Mouse (Mus musculus) forebrain, embryonic 13.5 days (tissue): ENCODE measurements at regions not wholly inside any gene's neighbourhood (a gene's known extent, or its start where the extent isn't known, plus 50 kb on each side); places are given as distances from the start of the nearest gene placed in this dataset.
A peak's percentile ranks its signal among the peaks of the same experiment; 100 is the strongest.
"Not testable (repeated sequence)": the region's sequence is repeated elsewhere in the genome, so short reads cannot be mapped to it uniquely, and the experiment has no call there.

Experiments
- ATAC-seq: fragments of 200-750 bp; cut with Nextera tagmentation; 2 replicates; pipeline ENCODE4 v1.8.0; 2017
- H3K27ac ChIP-seq: fragments of 300-500 bp; sonication (generic); 2 replicates; pipeline ENCODE4 v1.5.1; 2015; ENCODE audit warnings: inconsistent platforms, mild to moderate bottlenecking, moderate library complexity
- H3K27me3 ChIP-seq: fragments of 300-500 bp; sonication (generic); 2 replicates; pipeline ENCODE4 v1.6.1; 2015; ENCODE audit warnings: mild to moderate bottlenecking, inconsistent platforms
- H3K36me3 ChIP-seq: fragments of 300-500 bp; sonication (generic); 2 replicates; pipeline ENCODE4 v1.6.1; 2015; ENCODE audit warnings: mild to moderate bottlenecking, inconsistent platforms; ENCODE audit not compliant: poor library complexity, severe bottlenecking
- H3K4me1 ChIP-seq: fragments of 300-500 bp; sonication (generic); 2 replicates; pipeline ENCODE4 v1.6.1; 2015; ENCODE audit warnings: inconsistent platforms
- H3K4me2 ChIP-seq: fragments of 300-500 bp; sonication (generic); 2 replicates; pipeline ENCODE4 v1.6.1; 2015; ENCODE audit warnings: inconsistent platforms, mild to moderate bottlenecking, moderate library complexity
- H3K4me3 ChIP-seq: fragments of 300-500 bp; sonication (generic); 2 replicates; pipeline ENCODE4 v1.5.1; 2015; ENCODE audit warnings: mild to moderate bottlenecking, inconsistent platforms
- H3K9ac ChIP-seq: fragments of 300-500 bp; sonication (generic); 2 replicates; pipeline ENCODE4 v1.6.1; 2015; ENCODE audit warnings: mild to moderate bottlenecking, inconsistent platforms
- H3K9me3 ChIP-seq: fragments of 300-500 bp; sonication (generic); replicated peaks from 2 replicates; pipeline ENCODE4 v1.6.1; 2016; ENCODE audit warnings: inconsistent platforms
- WGBS: fragments of 180-500 bp; shearing (Covaris S2); methylation state at CpG from one replicate; pipeline ENCODE4 v1.1.7; 2015; 5-methylcytosine and 5-hydroxymethylcytosine counted together

- no peak for ATAC-seq
- 90% methylated on average over 1 of the region's 1 CpGs for WGBS
- no peaks in the 10 kb centered on the region for H3K36me3 ChIP-seq
- no peak overlapping the region for H3K4me2 ChIP-seq
- no peak overlapping the region for H3K27ac ChIP-seq
- H3K9me3 ChIP-seq = no peaks in the 10 kb centered on the region
- H3K4me1 ChIP-seq = no peaks in the 10 kb centered on the region
- no peaks in the 10 kb centered on the region for H3K27me3 ChIP-seq
- no peak overlapping the region for H3K9ac ChIP-seq
- no peak overlapping the region for H3K4me3 ChIP-seq
These were observed 813.4 kb upstream of the 4931417E11Rik start for GRCm38 (mm10) chr6:74282842-74283241.

GRCm38 (mm10) chr6:74274232-74274631, 804.8 kb upstream of the 4931417E11Rik start:
- no peaks in the 10 kb centered on the region for H3K4me1 ChIP-seq
- no peak overlapping the region for H3K4me3 ChIP-seq
- H3K9ac ChIP-seq = no peak overlapping the region
- H3K9me3 ChIP-seq = no peaks in the 10 kb centered on the region
- H3K36me3 ChIP-seq = no peaks in the 10 kb centered on the region
- H3K27me3 ChIP-seq = no peaks in the 10 kb centered on the region
- no peak overlapping the region for H3K27ac ChIP-seq
- H3K4me2 ChIP-seq = no peak overlapping the region
- no peak for ATAC-seq

GRCm38 (mm10) chr6:74271156-74271897, 801.9 kb upstream of the 4931417E11Rik start:
- Histone ChIP-seq H3K27ac (no peak overlapping the region), H3K9ac (no peak overlapping the region), H3K27me3 (no peaks in the 10 kb centered on the region), H3K9me3 (no peaks in the 10 kb centered on the region), H3K4me1 (no peaks in the 10 kb centered on the region), H3K36me3 (no peaks in the 10 kb centered on the region), H3K4me3 (no peak overlapping the region), H3K4me2 (no peak overlapping the region)
- whole genome bisulfite sequencing = 82% methylated on average over 5 of the region's 5 CpGs
- ATAC-seq = peak; percentile 58; the same call in 1 of the 2 replicates

- WGBS = 93% methylated on average over 1 of the region's 1 CpGs
- not testable (repeated sequence) for H3K9ac ChIP-seq, ATAC-seq, H3K27ac ChIP-seq, H3K4me2 ChIP-seq, H3K27me3 ChIP-seq, H3K9me3 ChIP-seq, H3K36me3 ChIP-seq, H3K4me1 ChIP-seq, H3K4me3 ChIP-seq
These were observed 797.1 kb upstream of the 4931417E11Rik start for GRCm38 (mm10) chr6:74266601-74267000.
